Mouse (Mus musculus) spleen, postnatal 10 days (tissue): ENCODE results near the gene Bsnd.

Experiments used
- DNase-seq, 2 experiments: peaks; one replicate each; pipeline ENCODE4 v3.0.0; 2021 to 2022; ENCODE audit warnings: low spot score in 2 of 2

Bsnd gene

DNA sequence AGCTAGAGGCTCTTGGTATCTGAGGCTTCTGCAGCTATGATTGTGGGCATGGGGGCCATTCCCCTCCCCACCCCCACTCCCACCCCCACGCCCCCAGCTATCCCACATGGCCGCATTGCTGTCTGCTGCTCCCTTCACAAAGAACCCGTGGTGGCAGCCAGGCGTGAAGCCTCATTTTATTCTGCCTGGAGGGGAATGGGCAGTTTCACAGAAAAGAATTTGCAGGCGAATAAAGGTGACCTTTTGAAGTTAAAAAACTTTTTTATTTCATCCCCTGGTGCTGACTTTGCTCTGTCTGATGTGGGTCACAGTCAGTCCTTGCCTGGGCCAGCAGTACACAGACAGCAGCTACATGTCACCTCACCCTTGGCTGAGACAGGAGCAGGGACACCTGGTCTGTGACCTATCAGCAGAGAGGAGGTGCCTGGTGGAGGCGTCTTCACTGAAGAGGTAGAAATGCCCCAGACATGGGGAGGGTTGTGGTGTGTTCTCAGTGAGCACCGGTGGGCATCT lies 8.8 kb downstream of the Bsnd start:
- DNase-seq: no peak

DNA sequence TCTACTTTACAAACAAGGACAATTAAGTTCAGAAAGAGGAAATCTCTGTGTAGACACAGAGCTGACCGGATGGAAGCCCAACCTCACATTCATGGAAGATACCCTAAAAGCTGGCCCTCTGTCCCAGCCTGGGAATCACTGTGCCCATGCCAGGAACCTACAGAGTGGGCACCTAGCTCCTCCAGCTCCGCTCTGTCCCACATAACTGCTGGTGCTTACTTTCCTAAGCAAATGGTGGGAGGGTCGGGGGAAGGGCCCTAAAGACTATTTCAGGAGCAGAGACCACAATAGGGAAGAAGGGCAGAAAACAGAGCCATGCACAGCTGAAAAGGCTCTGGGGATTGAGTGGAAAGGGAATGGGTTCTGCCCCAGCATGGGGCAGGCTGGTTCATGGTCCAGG lies 11.5 kb downstream of the Bsnd start:
- DNase-seq: no peak

DNA sequence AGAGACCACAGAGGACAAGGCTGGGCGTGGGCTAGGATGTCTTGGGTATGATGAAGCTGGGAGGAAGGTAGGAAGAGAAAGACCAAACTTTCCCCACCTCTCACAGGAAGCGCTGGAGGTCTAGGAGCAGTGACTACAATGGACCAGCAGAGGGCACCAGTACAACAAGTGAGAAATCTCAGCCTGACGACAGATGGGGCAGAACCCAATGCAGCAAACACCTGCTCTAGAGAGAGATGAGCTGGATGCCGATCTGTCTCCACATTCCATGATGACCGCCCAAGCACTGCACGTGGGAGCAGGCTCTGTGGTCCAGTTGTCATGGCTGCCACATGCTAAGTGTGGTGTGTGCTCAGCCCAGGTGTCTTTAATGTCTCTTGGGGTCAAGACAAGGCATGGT lies 17.8 kb downstream of the Bsnd start:
- peak in 1 of 2 experiments; percentile 51 for DNase-seq

DNA sequence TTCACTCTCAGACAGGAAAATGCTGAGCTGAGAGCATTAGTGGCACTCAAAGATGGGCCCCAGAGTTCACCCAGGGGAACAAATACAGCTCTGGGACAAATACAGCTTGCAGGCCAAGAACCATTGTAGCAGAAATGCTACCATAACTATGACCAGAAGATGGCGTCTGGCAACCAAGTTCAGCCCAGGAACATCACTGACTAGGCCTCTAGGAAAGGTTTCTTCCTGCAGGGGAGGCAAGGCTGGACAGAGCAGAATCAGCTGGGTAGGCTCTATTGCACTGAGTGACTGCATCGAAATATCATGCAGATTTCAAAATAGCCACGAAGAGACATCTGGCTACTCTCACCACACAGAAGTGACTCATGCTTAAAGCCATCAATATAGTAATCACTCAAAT lies 19.7 kb downstream of the Bsnd start:
- peak; percentile 18 to 37 for DNase-seq

DNA sequence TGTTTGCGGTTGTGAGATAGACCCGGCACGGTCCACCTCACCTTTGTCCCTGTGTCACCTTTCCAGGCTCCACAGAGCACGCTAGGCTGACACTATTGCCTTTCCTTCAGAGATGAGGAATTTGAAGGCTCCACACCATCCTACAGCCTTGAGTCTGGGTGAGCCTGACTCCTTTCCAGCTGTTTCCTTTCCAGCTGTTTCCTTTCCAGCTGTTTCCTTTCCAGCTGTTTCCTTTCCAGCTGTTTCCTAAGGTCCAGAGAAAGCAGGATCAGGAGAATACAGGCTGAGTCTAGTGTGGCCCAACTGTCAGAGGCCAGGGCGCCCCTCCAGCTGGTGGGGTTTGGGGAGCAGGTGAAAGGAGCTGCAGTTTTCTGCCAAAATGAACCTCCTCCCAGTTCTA lies 21.2 kb downstream of the Bsnd start:
- DNase-seq: no peak

DNA sequence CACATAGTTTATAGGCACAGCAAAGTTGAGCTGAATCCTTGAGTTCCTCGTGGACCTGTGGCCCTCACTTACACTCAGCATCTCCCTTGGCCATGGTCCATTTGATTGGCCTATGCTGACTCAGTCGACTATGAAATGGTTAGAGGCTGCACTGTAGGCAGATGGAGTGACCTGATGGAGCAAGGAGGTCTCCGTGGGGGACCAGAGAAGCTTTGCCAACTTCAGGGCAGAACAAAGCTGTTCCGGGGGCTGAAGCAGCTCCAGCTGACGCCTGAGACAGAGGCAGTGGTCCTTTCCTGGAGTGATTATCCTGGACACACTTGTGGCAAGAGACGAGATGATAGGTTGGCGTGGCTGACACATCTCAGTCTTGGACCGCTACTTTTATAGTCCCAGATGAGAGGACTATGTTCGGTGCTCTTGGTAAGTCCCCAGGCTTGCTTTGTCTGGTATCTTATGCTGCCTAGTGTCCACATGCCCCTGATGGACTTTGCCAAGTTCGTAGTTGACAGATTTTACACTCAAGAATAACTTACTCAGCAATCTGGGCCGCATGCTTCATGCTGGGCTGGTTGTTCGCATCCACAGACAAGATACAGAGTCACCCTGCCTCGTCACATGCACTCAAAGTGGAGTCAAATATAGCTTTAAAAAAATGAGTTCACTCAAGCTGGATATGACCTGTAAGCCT lies 24.5 kb downstream of the Bsnd start:
- no peak for DNase-seq

DNA sequence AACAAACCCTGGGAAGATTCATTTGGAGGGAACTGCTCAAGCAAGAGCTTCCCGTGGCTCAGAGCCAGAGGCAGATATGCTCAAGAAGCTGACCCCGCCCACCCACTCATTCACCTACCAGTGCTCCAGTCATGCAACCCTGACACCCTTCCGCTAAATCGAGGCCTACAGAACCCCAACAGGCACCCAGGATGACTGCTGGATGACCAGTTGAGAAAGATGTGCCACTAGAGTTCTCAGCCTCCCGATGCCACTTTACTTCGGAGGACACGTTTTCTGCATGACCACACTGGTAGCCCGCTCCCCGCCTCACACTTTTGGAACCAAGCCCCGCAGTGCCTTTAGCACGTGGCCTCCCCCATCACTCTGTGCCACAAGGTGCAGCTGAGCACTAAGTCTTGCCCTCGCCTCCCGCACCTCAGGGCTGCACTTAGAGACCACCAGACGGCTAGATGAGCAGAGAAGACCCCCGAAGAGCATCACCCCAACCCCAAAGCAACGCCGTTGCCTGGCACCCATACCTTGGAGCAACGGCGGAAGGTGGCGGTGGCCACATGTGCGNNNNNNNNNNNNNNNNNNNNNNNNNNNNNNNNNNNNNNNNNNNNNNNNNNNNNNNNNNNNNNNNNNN lies 28.8 kb downstream of the Bsnd start:
- no peak for DNase-seq

DNA sequence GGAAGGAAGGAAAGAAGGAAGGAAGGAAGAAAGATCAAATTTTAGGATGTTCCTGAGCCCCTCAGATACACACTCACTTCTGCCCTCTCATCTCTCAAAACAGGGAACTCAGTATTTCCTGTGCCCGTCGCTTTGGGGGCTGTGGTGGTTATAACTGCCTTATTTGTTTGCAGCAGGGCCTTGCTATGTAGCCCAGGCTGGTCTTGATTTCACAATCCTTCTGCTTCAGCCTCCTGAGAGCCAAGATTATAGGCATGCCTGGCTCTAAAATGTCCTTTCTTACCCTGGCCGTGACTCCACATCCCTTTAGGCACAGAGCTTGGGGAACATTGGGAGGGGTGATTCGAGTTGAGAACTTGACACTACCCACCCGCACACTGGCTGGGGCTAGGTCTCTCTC lies 29.6 kb downstream of the Bsnd start:
- no peak for DNase-seq

DNA sequence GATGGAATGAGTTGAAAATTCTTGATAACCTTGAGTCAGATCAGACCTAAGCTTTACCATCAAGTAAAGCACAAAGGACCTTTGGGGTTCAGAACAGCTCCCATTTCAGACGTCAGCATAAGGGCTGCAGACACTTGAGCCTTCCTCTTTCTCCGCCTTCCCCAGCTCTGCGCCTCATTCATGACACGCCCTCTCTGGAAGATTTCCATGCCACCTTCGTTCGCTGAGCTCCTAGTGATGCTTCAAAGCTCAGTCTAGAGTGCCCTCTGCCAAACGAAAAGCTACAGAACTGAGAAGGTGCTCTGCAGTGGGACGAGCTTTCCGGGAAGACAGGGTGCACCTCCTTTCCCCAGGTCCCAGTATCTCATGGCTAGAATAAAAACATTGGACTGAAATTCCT lies 30.1 kb downstream of the Bsnd start:
- no peak for DNase-seq

DNA sequence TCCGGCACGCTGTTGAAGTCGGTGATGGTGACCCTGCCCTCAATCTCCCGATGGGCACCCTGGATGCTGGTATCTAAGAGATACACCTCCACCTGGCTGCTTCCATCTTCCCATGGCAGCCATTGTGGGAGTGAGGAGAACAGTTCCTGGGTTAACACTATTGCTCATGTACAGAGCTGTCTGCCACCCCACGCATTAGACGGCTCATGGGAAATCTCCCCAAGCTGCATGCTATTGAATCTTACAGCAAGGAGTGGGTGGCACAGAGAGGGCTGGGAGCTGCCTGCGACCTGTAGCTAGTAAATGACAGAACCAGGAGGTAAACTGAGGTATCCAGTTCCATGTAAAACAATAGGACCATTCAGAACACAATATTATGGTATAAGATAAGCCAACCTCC lies 37.5 kb downstream of the Bsnd start:
- DNase-seq: no peak

DNA sequence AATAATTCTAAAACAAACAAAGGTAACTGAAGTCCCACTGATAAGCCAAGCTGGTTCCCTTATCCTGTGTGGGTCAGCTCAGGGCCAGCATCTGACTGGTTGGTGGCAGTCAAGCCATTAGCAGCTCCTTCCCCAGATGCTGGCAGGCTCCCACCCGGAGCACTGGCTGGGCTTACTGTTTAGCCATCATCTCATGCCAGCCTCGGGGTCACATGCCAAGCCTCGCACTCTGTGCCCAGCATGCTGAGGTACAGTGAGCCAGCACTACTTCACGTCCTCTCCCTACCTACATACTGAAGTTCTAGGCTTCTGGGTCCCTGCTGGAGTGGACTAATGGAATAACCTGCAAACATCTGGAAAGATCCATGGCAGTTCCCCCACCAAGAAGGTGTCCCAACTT lies 38.6 kb downstream of the Bsnd start:
- no peak for DNase-seq

DNA sequence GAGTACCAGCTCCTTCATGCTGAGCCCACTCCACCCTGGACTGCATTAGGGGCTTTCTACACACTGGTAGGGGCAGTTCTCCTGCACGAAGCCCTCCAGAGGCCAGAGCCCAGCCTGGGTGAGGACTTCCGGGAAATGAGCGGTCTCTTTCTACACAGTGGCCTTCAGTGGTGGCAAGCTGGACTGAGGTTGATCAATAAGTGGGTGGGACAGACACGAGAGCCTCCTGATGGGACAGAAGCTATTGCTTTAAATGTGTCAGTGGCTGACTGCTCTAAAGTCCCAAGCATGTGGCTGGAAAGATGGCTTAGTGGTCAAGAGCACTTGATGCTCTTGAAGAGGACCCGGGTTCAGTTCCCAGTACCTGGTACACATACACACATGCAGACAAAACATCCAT lies 39.0 kb downstream of the Bsnd start:
- DNase-seq: no peak

DNA sequence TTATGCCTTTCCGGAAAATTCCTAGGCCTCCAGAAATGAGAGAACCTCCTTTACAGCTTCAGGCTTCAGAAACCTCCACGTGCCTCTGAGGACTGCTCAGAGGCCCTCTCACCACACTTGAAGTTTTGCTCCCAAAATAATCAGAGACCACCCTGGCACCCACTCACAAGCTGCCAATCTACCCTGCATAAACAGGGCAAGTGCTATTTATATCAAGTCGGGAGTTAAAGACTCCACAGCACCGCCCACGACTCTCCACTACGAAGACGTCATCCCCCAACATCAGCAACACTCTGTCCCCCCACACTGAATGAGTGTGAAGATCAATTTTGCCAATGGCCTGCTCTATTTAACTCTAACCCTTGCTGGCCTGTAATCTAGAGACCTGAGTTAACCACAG lies 39.7 kb downstream of the Bsnd start:
- no peak for DNase-seq

DNA sequence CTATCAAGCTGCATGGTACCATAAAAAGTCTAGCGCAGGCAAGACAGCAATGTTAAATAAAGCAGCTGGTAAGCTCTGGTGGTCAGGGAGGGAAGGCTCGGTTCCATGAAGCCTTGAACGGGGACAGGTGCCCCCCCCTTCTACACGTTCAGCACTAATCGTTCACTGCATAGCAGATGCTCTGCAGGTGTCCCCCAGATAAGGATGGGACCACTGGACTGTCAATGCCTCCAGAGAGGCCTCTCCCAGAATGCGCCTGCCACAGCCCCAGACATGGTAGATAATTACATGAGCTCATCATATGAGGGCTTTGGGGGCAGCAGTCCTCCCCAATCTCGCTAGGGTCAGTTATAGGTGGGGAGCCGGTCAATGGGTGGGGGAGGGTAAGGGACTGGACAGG lies 42.8 kb downstream of the Bsnd start:
- no peak for DNase-seq

DNA sequence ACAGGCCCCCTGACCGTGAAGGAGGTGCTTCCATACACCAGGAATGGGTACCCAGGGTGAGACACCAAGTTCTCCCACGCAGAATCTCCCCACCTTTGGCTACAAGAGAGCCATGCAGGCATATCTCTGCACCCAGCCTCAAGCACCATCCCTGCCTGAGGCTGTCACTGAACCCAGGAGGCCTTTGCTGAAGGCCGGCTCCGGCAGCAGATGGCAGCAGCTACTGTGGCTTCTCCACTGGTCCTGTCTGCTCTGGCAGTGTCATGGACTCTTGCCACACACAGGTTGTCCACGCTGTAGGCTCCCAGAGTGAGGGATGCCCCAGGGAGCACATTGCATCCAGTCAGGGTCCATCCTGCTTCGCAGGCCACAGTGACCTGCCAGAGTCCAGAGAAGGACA lies 48.9 kb downstream of the Bsnd start:
- DNase-seq: no peak

DNA sequence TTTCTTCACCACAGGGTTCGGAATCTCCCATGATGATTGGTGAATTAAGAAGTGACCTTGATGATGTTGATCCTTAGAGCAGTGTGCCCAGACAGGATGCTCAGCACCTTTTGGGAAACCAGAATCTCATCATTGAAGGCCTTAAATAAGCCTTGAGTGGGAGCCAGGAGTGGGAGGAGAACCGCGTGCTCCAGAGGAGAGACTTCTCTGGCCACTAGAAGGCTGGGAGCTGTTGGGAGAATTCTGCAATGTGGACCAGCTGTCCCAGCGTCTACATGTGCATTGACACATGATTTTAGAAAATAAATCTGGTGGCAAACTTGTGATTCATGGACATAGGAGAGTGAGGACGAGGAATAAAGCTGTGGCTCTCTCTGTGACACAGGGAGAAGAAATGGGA lies 53.3 kb downstream of the Bsnd start:
- DNase-seq: no peak

DNA sequence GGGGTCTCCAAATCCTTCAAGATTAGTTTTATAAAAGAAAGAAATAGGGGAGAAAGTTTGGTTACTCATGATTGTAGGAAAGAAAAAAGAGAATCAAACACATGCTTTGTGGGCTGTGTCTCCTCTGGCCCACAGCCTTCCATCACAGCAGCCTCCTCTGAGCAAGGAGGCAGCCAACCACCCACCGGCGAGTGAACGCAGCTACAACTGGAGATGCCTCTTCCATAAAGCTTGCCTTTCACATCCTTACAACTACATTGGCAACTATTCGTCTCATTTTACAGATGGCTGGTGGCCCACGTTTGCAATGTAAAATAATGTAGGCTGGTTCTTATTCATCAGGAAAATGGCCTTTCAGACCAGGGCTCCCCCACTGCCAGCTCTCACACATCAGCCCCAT lies 54.9 kb downstream of the Bsnd start:
- DNase-seq: no peak

DNA sequence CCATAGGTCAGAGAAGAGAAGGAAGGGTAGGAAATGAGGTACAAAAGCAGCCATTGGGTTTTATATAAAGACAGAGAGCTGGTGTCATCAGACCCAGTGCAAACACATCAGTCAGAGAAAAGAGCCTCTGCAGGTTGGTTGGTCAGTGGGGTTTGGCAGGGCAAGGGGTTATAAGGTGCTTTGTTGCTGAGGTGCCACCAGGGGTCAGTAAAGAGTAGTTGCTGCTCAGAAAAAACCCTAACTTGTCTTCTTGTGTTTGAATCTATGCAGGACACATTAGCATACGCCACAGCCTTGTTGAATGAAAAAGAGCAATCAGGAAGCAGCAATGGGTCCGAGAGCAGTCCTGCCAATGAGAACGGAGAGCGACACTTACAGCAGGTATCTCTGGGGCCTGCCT lies 55.6 kb downstream of the Bsnd start:
- no peak for DNase-seq

DNA sequence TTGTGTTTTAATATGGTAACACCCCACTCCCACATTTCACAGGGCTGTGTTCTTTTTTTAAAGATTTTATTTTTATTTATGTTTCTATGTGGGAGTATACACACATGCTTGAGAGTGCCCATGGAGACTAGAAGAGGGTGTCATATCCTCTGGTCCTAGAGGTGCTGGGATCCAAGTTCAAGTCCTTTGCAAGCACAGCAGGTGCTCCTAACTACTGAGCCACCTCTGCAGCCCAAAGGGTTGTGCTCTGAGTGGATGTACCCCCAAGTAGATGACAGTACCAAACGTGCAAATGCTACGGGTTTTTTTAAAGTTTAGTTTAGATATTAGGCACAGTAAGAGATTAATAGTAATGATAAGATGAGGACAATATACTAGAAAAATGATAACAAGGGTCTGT lies 56.7 kb downstream of the Bsnd start:
- DNase-seq: no peak
